Mouse (Mus musculus): ENCODE measurements at regions not wholly inside any gene's neighbourhood (a gene's known extent, or its start where the extent isn't known, plus 50 kb on each side); places are given as distances from the start of the nearest gene placed in this dataset.

- Histone ChIP-seq H3K9me3 (ENCODE audit: low read length) (no peaks in the 10 kb centered on the region), H3K36me3 (ENCODE audit: insufficient read depth, low read length) (no peaks in the 10 kb centered on the region), H3K4me1 (ENCODE audit: insufficient read depth, low read length) (no peaks in the 10 kb centered on the region), H3K4me3 (ENCODE audit: low read depth, low read length) (peak overlapping the region; percentile 16; the same call in 1 of the 2 replicates), H3K4me2 (ENCODE audit: low read depth, low read length, poor library complexity, severe bottlenecking) (peak overlapping the region; percentile 36), H3K27me3 (ENCODE audit: insufficient read depth, low read length) (peaks cover 3% of the 10 kb centered on the region; the same call in 1 of the 2 replicates), H3K9ac (replicated peaks; ENCODE audit: low read length, poor library complexity, severe bottlenecking) (no peak overlapping the region), H3K27ac (ENCODE audit: low read depth, low read length) (peak overlapping the region; percentile 32; the same call in 1 of the 2 replicates)
- no peak for DNase-seq (ENCODE audit: low spot score)
- ATAC-seq (ENCODE audit: low FRiP score) = no peak
- TF ChIP-seq CTCF (IDR thresholded peaks at IDR 0.05) = no peak
- 13% methylated on average over 18 of the region's 18 CpGs for WGBS
Observed at GRCm38 (mm10) chr14:48751751-48752578, 78.3 kb upstream of the Otx2 start.

DNA sequence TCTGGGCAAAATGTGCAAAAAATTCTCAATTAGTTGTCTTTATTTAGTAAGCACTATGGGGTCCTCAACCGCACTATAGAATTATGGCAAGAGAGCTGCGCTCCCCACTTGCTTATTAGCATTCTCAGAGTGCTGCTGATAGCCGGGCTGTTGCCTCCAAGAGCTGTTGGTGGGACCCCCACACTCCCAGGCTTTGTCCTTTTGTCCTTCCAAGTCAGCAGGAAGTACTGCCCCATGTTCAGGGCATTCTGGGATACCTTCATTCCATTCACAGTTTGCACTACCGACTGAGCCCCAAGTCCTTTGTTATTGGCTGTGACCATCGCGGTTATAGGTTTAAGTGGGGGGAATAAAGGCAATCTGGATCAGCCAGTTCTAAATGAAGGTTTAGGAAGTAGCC, 77.4 kb upstream of the Otx2 start:
- H3K9me3 ChIP-seq (ENCODE audit: low read length) = no peaks in the 10 kb centered on the region
- no peak overlapping the region for H3K9ac ChIP-seq (replicated peaks; ENCODE audit: low read length, poor library complexity, severe bottlenecking)
- H3K4me3 ChIP-seq (ENCODE audit: low read depth, low read length) = no peak overlapping the region
- H3K27ac ChIP-seq (ENCODE audit: low read depth, low read length) = no peak overlapping the region
- 17% methylated on average over 6 of the region's 6 CpGs for WGBS
- H3K27me3 ChIP-seq (ENCODE audit: insufficient read depth, low read length) = peaks cover 3% of the 10 kb centered on the region; the same call in 1 of the 2 replicates
- no peaks in the 10 kb centered on the region for H3K4me1 ChIP-seq (ENCODE audit: insufficient read depth, low read length)
- no peak for DNase-seq (ENCODE audit: low spot score)
- no peak for TF ChIP-seq CTCF (IDR thresholded peaks at IDR 0.05)
- no peak overlapping the region for H3K4me2 ChIP-seq (ENCODE audit: low read depth, low read length, poor library complexity, severe bottlenecking)
- no peaks in the 10 kb centered on the region for H3K36me3 ChIP-seq (ENCODE audit: insufficient read depth, low read length)
- no peak for ATAC-seq (ENCODE audit: low FRiP score)

- H3K9me3 ChIP-seq (ENCODE audit: low read length) = no peaks in the 10 kb centered on the region
- no peak overlapping the region for H3K9ac ChIP-seq (replicated peaks; ENCODE audit: low read length, poor library complexity, severe bottlenecking)
- peaks cover 3% of the 10 kb centered on the region for H3K27me3 ChIP-seq (ENCODE audit: insufficient read depth, low read length)
- H3K36me3 ChIP-seq (ENCODE audit: insufficient read depth, low read length) = no peaks in the 10 kb centered on the region
- TF ChIP-seq CTCF (IDR thresholded peaks at IDR 0.05) = no peak
- H3K4me1 ChIP-seq (ENCODE audit: insufficient read depth, low read length) = no peaks in the 10 kb centered on the region
- no peak for DNase-seq (ENCODE audit: low spot score)
- no peak for ATAC-seq (ENCODE audit: low FRiP score)
- H3K4me2 ChIP-seq (ENCODE audit: low read depth, low read length, poor library complexity, severe bottlenecking) = no peak overlapping the region
- 95% methylated on average over 12 of the region's 12 CpGs for WGBS
- no peak overlapping the region for H3K27ac ChIP-seq (ENCODE audit: low read depth, low read length)
- H3K4me3 ChIP-seq (ENCODE audit: low read depth, low read length) = no peak overlapping the region
Observed at GRCm38 (mm10) chr14:48748976-48749375, 75.4 kb upstream of the Otx2 start.

DNA sequence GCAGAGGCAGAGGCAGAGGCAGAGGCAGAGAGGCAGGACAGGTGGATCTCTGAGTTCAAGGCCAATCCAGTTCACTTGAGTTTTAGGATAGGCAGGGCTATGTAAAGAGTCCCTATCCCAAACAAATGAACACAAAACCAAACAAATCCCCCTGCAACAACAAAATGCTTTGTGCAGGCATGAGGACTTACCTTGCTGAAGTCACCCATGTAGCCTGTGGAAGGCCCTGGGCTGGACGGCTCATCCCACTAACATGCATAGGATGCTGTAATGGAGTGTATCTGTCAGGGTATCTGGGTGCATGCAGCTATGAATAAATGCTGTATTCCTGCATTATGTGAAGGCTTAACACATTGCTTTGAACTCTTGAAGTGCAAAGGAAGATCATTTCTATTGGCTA, 74.3 kb upstream of the Otx2 start:
- H3K36me3 ChIP-seq (ENCODE audit: insufficient read depth, low read length) = no peaks in the 10 kb centered on the region
- no peak for ATAC-seq (ENCODE audit: low FRiP score)
- H3K4me1 ChIP-seq (ENCODE audit: insufficient read depth, low read length) = no peaks in the 10 kb centered on the region
- no peak overlapping the region for H3K27ac ChIP-seq (ENCODE audit: low read depth, low read length)
- no peaks in the 10 kb centered on the region for H3K9me3 ChIP-seq (ENCODE audit: low read length)
- no peak overlapping the region for H3K4me2 ChIP-seq (ENCODE audit: low read depth, low read length, poor library complexity, severe bottlenecking)
- no peak overlapping the region for H3K9ac ChIP-seq (replicated peaks; ENCODE audit: low read length, poor library complexity, severe bottlenecking)
- TF ChIP-seq CTCF (IDR thresholded peaks at IDR 0.05) = no peak
- DNase-seq (ENCODE audit: low spot score) = no peak
- no peak overlapping the region for H3K4me3 ChIP-seq (ENCODE audit: low read depth, low read length)
- H3K27me3 ChIP-seq (ENCODE audit: insufficient read depth, low read length) = peaks cover 3% of the 10 kb centered on the region
- 93% methylated on average over 1 of the region's 1 CpGs for WGBS

GRCm38 (mm10) chr14:48740942-48741602, 67.5 kb upstream of the Otx2 start:
- Histone ChIP-seq H3K4me3 (ENCODE audit: low read depth, low read length) (no peak overlapping the region), H3K27me3 (ENCODE audit: insufficient read depth, low read length) (no peaks in the 10 kb centered on the region; the same call in 1 of the 2 replicates), H3K4me1 (ENCODE audit: insufficient read depth, low read length) (no peaks in the 10 kb centered on the region), H3K9me3 (ENCODE audit: low read length) (no peaks in the 10 kb centered on the region), H3K36me3 (ENCODE audit: insufficient read depth, low read length) (no peaks in the 10 kb centered on the region), H3K9ac (replicated peaks; ENCODE audit: low read length, poor library complexity, severe bottlenecking) (no peak overlapping the region), H3K27ac (ENCODE audit: low read depth, low read length) (no peak overlapping the region), H3K4me2 (ENCODE audit: low read depth, low read length, poor library complexity, severe bottlenecking) (no peak overlapping the region)
- DNase-seq (ENCODE audit: low spot score) (no peak), ATAC-seq (ENCODE audit: low FRiP score) (peak; percentile 46; the same call in 1 of the 2 replicates)
- 19% methylated on average over 7 of the region's 7 CpGs for WGBS
- no peak for TF ChIP-seq CTCF (IDR thresholded peaks at IDR 0.05)

DNA sequence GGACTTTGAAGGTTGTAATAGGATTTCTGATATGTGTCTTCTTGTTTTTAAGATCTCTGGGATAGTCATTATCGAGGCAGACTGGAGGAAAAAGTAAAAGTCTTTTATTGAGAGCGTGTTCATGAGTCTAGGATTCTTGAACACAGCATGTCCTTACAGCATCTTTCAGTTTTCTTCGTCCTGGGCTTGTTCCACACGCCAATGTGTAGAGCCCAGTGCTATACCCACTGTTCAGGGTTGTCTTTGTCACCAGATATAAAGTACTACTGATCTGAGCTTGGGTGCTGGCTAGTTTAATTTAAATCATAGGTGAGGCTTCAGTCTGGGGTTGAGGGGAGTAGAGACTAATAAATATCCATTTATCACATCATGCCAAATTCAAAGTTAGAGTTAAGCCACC, 65.5 kb upstream of the Otx2 start:
- H3K36me3 ChIP-seq (ENCODE audit: insufficient read depth, low read length) = no peaks in the 10 kb centered on the region
- no peaks in the 10 kb centered on the region; the same call in 1 of the 2 replicates for H3K4me1 ChIP-seq (ENCODE audit: insufficient read depth, low read length)
- no peak overlapping the region for H3K9ac ChIP-seq (replicated peaks; ENCODE audit: low read length, poor library complexity, severe bottlenecking)
- no peak overlapping the region for H3K4me3 ChIP-seq (ENCODE audit: low read depth, low read length)
- H3K27ac ChIP-seq (ENCODE audit: low read depth, low read length) = no peak overlapping the region
- no peaks in the 10 kb centered on the region; the same call in 1 of the 2 replicates for H3K27me3 ChIP-seq (ENCODE audit: insufficient read depth, low read length)
- no peak for TF ChIP-seq CTCF (IDR thresholded peaks at IDR 0.05)
- no peak overlapping the region for H3K4me2 ChIP-seq (ENCODE audit: low read depth, low read length, poor library complexity, severe bottlenecking)
- DNase-seq (ENCODE audit: low spot score) (no peak), ATAC-seq (ENCODE audit: low FRiP score) (no peak)
- H3K9me3 ChIP-seq (ENCODE audit: low read length) = no peaks in the 10 kb centered on the region
- 53% methylated on average over 4 of the region's 4 CpGs for WGBS
